Mouse (Mus musculus) cerebellum, adult (tissue): ENCODE results near the gene Prame.
"Not testable (repeated sequence)": the region's sequence is repeated elsewhere in the genome, so short reads cannot be mapped to it uniquely, and the experiment has no call there.

ENCODE experiments used
- ATAC-seq: cut with Nextera tagmentation; 2 replicates; pipeline ENCODE4 v1.9.2; 2017; ENCODE audit warnings: mild to moderate bottlenecking, moderate library complexity, mixed read lengths; ENCODE audit not compliant: insufficient number of reproducible peaks, low FRiP score, low TSS enrichment

Gene Prame

GRCm38 (mm10) chrX:135627605-135628004, at the start of gene Prame:
TSS of gene Prame (minus strand) at chrX:135627705.
- no peak for ATAC-seq

- ATAC-seq = no peak
These were observed 24.8 kb upstream of the Prame start for GRCm38 (mm10) chrX:135652173-135652772.

- ATAC-seq = peak; percentile 75; the same call in 1 of the 2 replicates
These were observed 26.0 kb downstream of the Prame start for GRCm38 (mm10) chrX:135601298-135602029.

- ATAC-seq = no peak
These were observed 28.8 kb downstream of the Prame start, which contains the start of gene Nxf7 for GRCm38 (mm10) chrX:135598677-135599076. TSS of gene Nxf7 (minus strand) at chrX:135598777.

- no peak for ATAC-seq
These were observed 29.4 kb downstream of the Prame start for GRCm38 (mm10) chrX:135598096-135598495.

GRCm38 (mm10) chrX:135576412-135576811, 51.1 kb downstream of the Prame start:
- no peak for ATAC-seq

- not testable (repeated sequence) for ATAC-seq
These were observed 52.4 kb downstream of the Prame start for GRCm38 (mm10) chrX:135574958-135575628.

- ATAC-seq = not testable (repeated sequence)
These were observed 53.1 kb downstream of the Prame start for GRCm38 (mm10) chrX:135574261-135574957.

- ATAC-seq = peak; percentile 82; the same call in 1 of the 2 replicates
These were observed 58.0 kb downstream of the Prame start for GRCm38 (mm10) chrX:135569467-135569866.

- ATAC-seq = not testable (repeated sequence)
These were observed 62.6 kb downstream of the Prame start for GRCm38 (mm10) chrX:135564934-135565333.
